Mouse (Mus musculus): Measurements from ENCODE around the gene Banp. TPM values are rescaled to one million over a fixed set of nuclear protein-coding genes. Genes with fewer than 3 reads are reported as not detected.

Gene Banp
- polyA plus RNA-seq, 1 experiment from 2014 or later, result 49.9 TPM

DNA sequence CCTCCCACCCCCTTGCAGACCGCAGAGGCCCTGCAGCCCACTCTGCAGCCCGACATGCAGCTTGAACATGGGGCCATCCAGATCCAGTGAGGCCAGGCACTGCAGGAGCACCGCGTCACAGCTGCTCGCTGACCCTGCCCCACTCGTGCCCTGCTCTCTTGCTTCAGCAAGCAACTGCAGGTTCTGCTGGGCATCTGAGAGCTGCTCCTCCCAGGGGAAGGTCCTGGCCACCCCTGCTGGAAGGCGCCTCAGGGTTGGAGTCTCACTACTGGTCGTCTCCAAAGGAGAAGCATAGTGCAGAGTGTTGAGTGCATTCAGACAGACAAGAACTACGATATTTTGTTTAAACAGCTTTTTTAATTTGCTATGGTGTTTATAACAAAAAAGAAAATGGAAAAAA is 76.0 kb downstream of the Banp start:
- Histone ChIP-seq H3K9ac (ENCODE audit: low read depth, low read length) (no peak overlapping the region), H3K4me3 (ENCODE audit: low read length) (no peak overlapping the region), H3K4me1 (ENCODE audit: control insufficient read depth, insufficient read depth, low read depth, low read length) (peaks cover 9% of the 10 kb centered on the region), H3K4me2 (ENCODE audit: low read length) (no peak overlapping the region), H3K27ac (ENCODE audit: low read depth, low read length) (no peak overlapping the region), H3K9me3 (ENCODE audit: control insufficient read depth, low read length) (no peaks in the 10 kb centered on the region), H3K36me3 (ENCODE audit: control insufficient read depth, insufficient read depth, low read length) (peaks cover 7% of the 10 kb centered on the region), H3K27me3 (replicated peaks; ENCODE audit: control insufficient read depth, insufficient read depth, low read length) (no peaks in the 10 kb centered on the region)
- 91% methylated on average over 9 of the region's 9 CpGs for WGBS
- ATAC-seq, result no peak

DNA sequence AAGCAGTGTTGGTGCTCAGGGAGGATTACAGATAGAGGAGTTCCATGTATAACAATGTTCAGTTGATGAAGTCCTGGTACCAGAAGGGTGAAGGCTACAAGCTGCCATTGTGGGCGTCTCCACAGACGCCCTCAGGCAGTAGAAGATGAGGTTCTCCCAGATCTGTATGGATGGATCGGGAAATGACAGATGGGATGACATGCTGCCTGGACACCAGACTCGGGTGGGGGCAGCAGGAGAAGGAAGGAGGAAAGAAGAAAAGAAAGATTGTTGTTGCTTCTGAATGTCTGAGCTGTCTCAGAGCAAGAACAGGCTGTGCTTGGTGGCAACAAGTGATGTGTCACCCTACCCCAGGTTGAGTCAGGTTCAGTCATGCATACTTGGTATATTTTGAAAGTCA is 78.6 kb downstream of the Banp start:
- no peak overlapping the region for H3K4me3 ChIP-seq (ENCODE audit: low read length)
- WGBS, result 71% methylated on average over 4 of the region's 4 CpGs
- H3K27ac ChIP-seq (ENCODE audit: low read depth, low read length), result no peak overlapping the region
- peaks cover 5% of the 10 kb centered on the region; the same call in 1 of the 2 replicates for H3K36me3 ChIP-seq (ENCODE audit: control insufficient read depth, insufficient read depth, low read length)
- no peak for ATAC-seq
- peaks cover 32% of the 10 kb centered on the region for H3K4me1 ChIP-seq (ENCODE audit: control insufficient read depth, insufficient read depth, low read depth, low read length)
- H3K9me3 ChIP-seq (ENCODE audit: control insufficient read depth, low read length), result no peaks in the 10 kb centered on the region
- no peak overlapping the region for H3K4me2 ChIP-seq (ENCODE audit: low read length)
- H3K9ac ChIP-seq (ENCODE audit: low read depth, low read length), result no peak overlapping the region
- H3K27me3 ChIP-seq (replicated peaks; ENCODE audit: control insufficient read depth, insufficient read depth, low read length), result no peaks in the 10 kb centered on the region

- Histone ChIP-seq H3K9me3 (ENCODE audit: control insufficient read depth, low read length) (no peaks in the 10 kb centered on the region), H3K4me1 (ENCODE audit: control insufficient read depth, insufficient read depth, low read depth, low read length) (peaks cover 32% of the 10 kb centered on the region), H3K4me2 (ENCODE audit: low read length) (no peak overlapping the region), H3K4me3 (ENCODE audit: low read length) (no peak overlapping the region), H3K27ac (ENCODE audit: low read depth, low read length) (peak overlapping the region; percentile 56), H3K9ac (ENCODE audit: low read depth, low read length) (0 out of 2 replicates have a peak overlapping the region, but pooled peaks have one; percentile 15), H3K36me3 (ENCODE audit: control insufficient read depth, insufficient read depth, low read length) (peaks cover under 1% of the 10 kb centered on the region; the same call in 1 of the 2 replicates), H3K27me3 (replicated peaks; ENCODE audit: control insufficient read depth, insufficient read depth, low read length) (no peaks in the 10 kb centered on the region)
- 23% methylated on average over 7 of the region's 7 CpGs for WGBS
- ATAC-seq, result no peak; the same call in 1 of the 2 replicates
Measured at GRCm38 (mm10) chr8:122030965-122031364, 81.4 kb downstream of the Banp start.

- no peak overlapping the region for H3K4me3 ChIP-seq (ENCODE audit: low read length)
- peak overlapping the region; percentile 23; the same call in 1 of the 2 replicates for H3K27ac ChIP-seq (ENCODE audit: low read depth, low read length)
- H3K36me3 ChIP-seq (ENCODE audit: control insufficient read depth, insufficient read depth, low read length), result no peaks in the 10 kb centered on the region; the same call in 1 of the 2 replicates
- WGBS, result 60% methylated on average over 9 of the region's 9 CpGs
- peak; percentile 48 for ATAC-seq
- peaks cover 32% of the 10 kb centered on the region for H3K4me1 ChIP-seq (ENCODE audit: control insufficient read depth, insufficient read depth, low read depth, low read length)
- no peaks in the 10 kb centered on the region for H3K9me3 ChIP-seq (ENCODE audit: control insufficient read depth, low read length)
- H3K4me2 ChIP-seq (ENCODE audit: low read length), result no peak overlapping the region
- no peaks in the 10 kb centered on the region; the same call in 1 of the 2 replicates for H3K27me3 ChIP-seq (replicated peaks; ENCODE audit: control insufficient read depth, insufficient read depth, low read length)
- peak overlapping the region; percentile 22; the same call in 1 of the 2 replicates for H3K9ac ChIP-seq (ENCODE audit: low read depth, low read length)
Measured at GRCm38 (mm10) chr8:122032741-122033140, 83.2 kb downstream of the Banp start.

- Histone ChIP-seq H3K27ac (ENCODE audit: low read depth, low read length) (no peak overlapping the region), H3K9me3 (ENCODE audit: control insufficient read depth, low read length) (no peaks in the 10 kb centered on the region), H3K36me3 (ENCODE audit: control insufficient read depth, insufficient read depth, low read length) (no peaks in the 10 kb centered on the region), H3K9ac (ENCODE audit: low read depth, low read length) (peak overlapping the region; percentile 6; the same call in 1 of the 2 replicates), H3K4me3 (ENCODE audit: low read length) (no peak overlapping the region), H3K4me2 (ENCODE audit: low read length) (no peak overlapping the region), H3K27me3 (replicated peaks; ENCODE audit: control insufficient read depth, insufficient read depth, low read length) (no peaks in the 10 kb centered on the region; the same call in 1 of the 2 replicates), H3K4me1 (ENCODE audit: control insufficient read depth, insufficient read depth, low read depth, low read length) (peaks cover 23% of the 10 kb centered on the region)
- WGBS, result 74% methylated on average over 7 of the region's 7 CpGs
- ATAC-seq, result no peak
Measured at GRCm38 (mm10) chr8:122035543-122035942, 86.0 kb downstream of the Banp start.

- 79% methylated on average over 6 of the region's 6 CpGs for WGBS
- H3K36me3 ChIP-seq (ENCODE audit: control insufficient read depth, insufficient read depth, low read length), result no peaks in the 10 kb centered on the region
- ATAC-seq, result no peak
Measured at GRCm38 (mm10) chr8:122036325-122036724, 86.8 kb downstream of the Banp start.

GRCm38 (mm10) chr8:122037279-122037678 is 87.7 kb downstream of the Banp start:
- H3K36me3 ChIP-seq (ENCODE audit: control insufficient read depth, insufficient read depth, low read length), result no peaks in the 10 kb centered on the region
- peaks cover 7% of the 10 kb centered on the region for H3K4me1 ChIP-seq (ENCODE audit: control insufficient read depth, insufficient read depth, low read depth, low read length)
- no peak for ATAC-seq
- WGBS, result 80% methylated on average over 7 of the region's 7 CpGs
- H3K27me3 ChIP-seq (replicated peaks; ENCODE audit: control insufficient read depth, insufficient read depth, low read length), result no peaks in the 10 kb centered on the region; the same call in 1 of the 2 replicates
- no peaks in the 10 kb centered on the region for H3K9me3 ChIP-seq (ENCODE audit: control insufficient read depth, low read length)
- no peak overlapping the region for H3K9ac ChIP-seq (ENCODE audit: low read depth, low read length)
- H3K27ac ChIP-seq (ENCODE audit: low read depth, low read length), result no peak overlapping the region
- H3K4me3 ChIP-seq (ENCODE audit: low read length), result no peak overlapping the region
- no peak overlapping the region for H3K4me2 ChIP-seq (ENCODE audit: low read length)

More at GRCm38 (mm10) chr8:122036325-122036724, 86.8 kb downstream of the Banp start:
- no peaks in the 10 kb centered on the region; the same call in 1 of the 2 replicates for H3K27me3 ChIP-seq (replicated peaks; ENCODE audit: control insufficient read depth, insufficient read depth, low read length)
- no peaks in the 10 kb centered on the region for H3K9me3 ChIP-seq (ENCODE audit: control insufficient read depth, low read length)
- H3K9ac ChIP-seq (ENCODE audit: low read depth, low read length), result no peak overlapping the region
- no peak overlapping the region for H3K4me2 ChIP-seq (ENCODE audit: low read length)
- H3K4me3 ChIP-seq (ENCODE audit: low read length), result no peak overlapping the region
- H3K27ac ChIP-seq (ENCODE audit: low read depth, low read length), result no peak overlapping the region
- H3K4me1 ChIP-seq (ENCODE audit: control insufficient read depth, insufficient read depth, low read depth, low read length), result peaks cover 15% of the 10 kb centered on the region

GRCm38 (mm10) chr8:122038076-122038475 is 88.5 kb downstream of the Banp start:
- no peak for ATAC-seq
- H3K9me3 ChIP-seq (ENCODE audit: control insufficient read depth, low read length), result no peaks in the 10 kb centered on the region
- no peaks in the 10 kb centered on the region for H3K36me3 ChIP-seq (ENCODE audit: control insufficient read depth, insufficient read depth, low read length)
- H3K4me3 ChIP-seq (ENCODE audit: low read length), result no peak overlapping the region
- WGBS, result 89% methylated on average over 6 of the region's 6 CpGs
- H3K27me3 ChIP-seq (replicated peaks; ENCODE audit: control insufficient read depth, insufficient read depth, low read length), result no peaks in the 10 kb centered on the region; the same call in 1 of the 2 replicates
- H3K27ac ChIP-seq (ENCODE audit: low read depth, low read length), result no peak overlapping the region
- no peak overlapping the region for H3K4me2 ChIP-seq (ENCODE audit: low read length)
- H3K9ac ChIP-seq (ENCODE audit: low read depth, low read length), result no peak overlapping the region
- no peaks in the 10 kb centered on the region for H3K4me1 ChIP-seq (ENCODE audit: control insufficient read depth, insufficient read depth, low read depth, low read length)

DNA sequence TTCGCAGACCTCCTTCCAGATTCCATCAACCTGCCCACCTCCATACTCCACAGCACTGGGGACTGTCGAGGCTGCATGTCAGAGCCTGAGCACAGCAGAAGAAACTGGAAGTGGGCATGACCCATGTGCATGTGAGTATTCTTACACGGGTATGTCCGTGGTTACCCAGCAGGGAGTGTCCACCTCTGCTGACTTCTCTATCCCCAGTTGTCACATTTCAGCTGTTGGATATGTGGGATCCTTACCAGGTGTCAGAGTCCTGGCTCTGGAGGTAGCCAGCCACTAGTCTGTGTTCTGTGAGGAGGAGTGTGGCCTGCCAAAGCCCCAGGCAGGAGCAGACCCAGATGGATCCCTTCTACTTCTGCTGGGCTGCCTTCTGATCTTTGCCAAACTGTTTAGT is 89.9 kb downstream of the Banp start:
- Histone ChIP-seq H3K4me1 (ENCODE audit: control insufficient read depth, insufficient read depth, low read depth, low read length) (no peaks in the 10 kb centered on the region), H3K9ac (ENCODE audit: low read depth, low read length) (no peak overlapping the region), H3K27me3 (replicated peaks; ENCODE audit: control insufficient read depth, insufficient read depth, low read length) (no peaks in the 10 kb centered on the region; the same call in 1 of the 2 replicates), H3K9me3 (ENCODE audit: control insufficient read depth, low read length) (no peaks in the 10 kb centered on the region), H3K4me3 (ENCODE audit: low read length) (no peak overlapping the region), H3K27ac (ENCODE audit: low read depth, low read length) (no peak overlapping the region), H3K4me2 (ENCODE audit: low read length) (no peak overlapping the region), H3K36me3 (ENCODE audit: control insufficient read depth, insufficient read depth, low read length) (no peaks in the 10 kb centered on the region)
- 87% methylated on average over 4 of the region's 4 CpGs for WGBS
- no peak for ATAC-seq

All from hindbrain, embryonic 16.5 days (tissue).